Mouse (Mus musculus) ZHBTc4 (cell line): ENCODE measurements around the gene Chmp5.
A peak's percentile ranks its signal among the peaks of the same experiment; 100 is the strongest.
"Not testable (repeated sequence)": the region's sequence is repeated elsewhere in the genome, so short reads cannot be mapped to it uniquely, and the experiment has no call there.

Source experiments
- DNase-seq: peaks from one replicate; pipeline ENCODE4 v3.0.0-alpha.2; 2011; ENCODE audit warnings: low read depth, low spot score

Chmp5 gene

DNA sequence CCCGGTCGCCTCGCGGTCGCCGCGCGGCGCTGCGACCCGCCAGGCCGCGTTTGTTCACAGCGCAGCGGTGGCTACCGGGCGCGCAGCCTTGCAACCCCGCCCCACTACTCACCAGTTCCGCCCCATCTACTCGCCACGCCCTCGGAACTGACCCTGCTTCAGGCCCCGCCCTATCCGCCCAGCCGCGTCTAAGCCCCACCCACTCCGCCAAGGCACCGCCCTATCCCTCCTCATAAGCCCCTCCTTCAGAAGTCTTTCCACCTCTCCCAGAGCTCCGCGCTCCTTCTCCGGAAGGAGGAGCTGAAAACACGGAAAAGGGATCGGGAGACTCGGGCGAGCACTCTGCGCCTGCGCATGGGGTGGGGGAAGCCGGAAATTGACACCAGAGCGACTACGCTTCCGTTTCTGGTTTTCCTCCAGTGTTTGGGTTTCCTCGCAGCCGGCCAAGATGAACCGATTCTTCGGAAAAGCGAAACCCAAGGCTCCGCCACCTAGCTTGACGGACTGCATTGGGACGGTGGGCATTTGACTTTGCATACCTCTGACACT lies at the start of gene Chmp5, which contains the start of gene Bag1:
Gene Chmp5, plus strand, starts transcription at position 248 of the 549 bp plus-strand sequence.
Gene Bag1, minus strand, starts transcription at position 135 of the 549 bp plus-strand sequence.
- DNase-seq = peak; percentile 99

DNA sequence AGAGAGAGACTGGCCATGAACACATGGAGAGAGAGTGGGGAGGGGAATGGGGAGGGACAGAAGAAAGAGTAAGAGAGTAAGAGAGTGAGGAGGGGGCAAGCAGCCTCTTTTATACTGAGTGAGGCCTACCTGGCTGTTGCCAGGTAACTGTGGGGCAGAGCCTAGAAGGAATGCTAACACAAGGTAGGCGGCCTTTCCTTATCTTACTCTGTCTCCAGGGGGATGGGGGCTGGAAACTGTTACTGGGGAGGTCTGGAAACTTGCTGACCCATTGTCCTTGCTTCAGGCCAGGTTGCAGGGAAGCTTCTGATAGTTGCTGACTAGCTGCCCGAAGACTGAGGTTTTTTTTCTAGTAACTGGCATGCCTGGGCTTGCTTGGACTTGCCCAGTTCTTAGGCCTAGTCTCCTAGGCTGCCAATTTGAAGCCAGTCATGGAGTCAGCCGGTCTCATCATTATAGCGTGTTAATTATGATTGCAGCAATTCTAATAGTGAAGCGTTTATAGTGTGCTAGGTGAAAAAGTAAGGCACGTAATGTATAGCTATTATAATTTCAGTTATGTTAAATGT lies 49.6 kb upstream of the Chmp5 start:
- peak; percentile 76 for DNase-seq

DNA sequence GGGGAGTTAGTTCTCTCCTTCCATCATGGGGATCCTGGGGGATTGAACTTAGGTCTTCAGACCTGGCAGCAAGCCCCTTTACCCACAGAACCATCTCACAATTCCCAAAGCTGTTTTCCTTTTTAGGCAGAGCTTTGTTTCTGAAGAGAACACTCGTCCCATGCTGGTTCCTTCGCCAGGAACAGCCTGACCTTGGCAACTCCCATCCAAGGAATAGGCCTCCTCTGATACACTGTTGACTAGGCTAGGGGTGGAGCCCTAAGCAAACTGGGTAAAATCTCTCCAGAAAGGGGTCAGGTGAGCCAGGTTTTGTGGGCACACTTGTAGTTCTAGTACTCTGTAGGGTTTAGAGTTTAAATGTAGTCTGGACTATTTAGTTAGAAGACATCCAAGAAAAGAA lies 48.9 kb upstream of the Chmp5 start:
- DNase-seq = peak; percentile 38

- no peak for DNase-seq
These were observed 48.1 kb upstream of the Chmp5 start for GRCm38 (mm10) chr4:40900071-40900470.

GRCm38 (mm10) chr4:40900612-40901011 lies 47.6 kb upstream of the Chmp5 start:
- no peak for DNase-seq

- no peak for DNase-seq
These were observed 41.9 kb upstream of the Chmp5 start for GRCm38 (mm10) chr4:40906298-40906697.

- DNase-seq = peak; percentile 50
These were observed 39.8 kb upstream of the Chmp5 start for GRCm38 (mm10) chr4:40908261-40908969.

DNA sequence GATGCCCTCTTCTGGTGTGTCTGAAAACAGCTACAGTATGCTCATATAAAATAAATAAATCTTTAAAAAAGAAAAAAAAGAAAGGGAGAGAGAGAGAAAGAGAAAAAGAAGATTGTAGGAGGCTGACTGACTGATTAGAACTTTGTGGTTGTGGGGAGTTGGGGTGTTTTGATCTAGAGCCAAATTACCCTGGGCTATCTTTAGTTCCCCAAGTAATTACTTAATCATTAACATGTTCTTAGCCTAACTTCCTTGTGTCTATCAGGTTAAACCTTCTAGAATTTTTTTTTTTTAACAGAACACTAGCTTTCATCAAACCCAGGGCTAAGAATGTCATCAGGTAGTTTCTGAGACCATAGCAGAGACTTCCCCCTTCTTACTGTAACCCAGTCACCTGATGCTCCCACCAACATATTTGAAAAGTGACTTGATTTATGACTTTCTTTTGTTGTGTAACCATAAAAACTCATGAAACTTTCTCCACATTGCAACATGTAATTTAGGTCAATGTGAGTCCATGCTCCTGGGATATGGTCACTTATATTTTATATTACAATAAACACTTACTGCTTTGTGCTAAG lies 33.8 kb upstream of the Chmp5 start:
- DNase-seq = no peak

GRCm38 (mm10) chr4:40915947-40916346 lies 32.3 kb upstream of the Chmp5 start:
- DNase-seq = no peak

GRCm38 (mm10) chr4:40916592-40917155 lies 31.5 kb upstream of the Chmp5 start:
- DNase-seq = peak; percentile 77

DNA sequence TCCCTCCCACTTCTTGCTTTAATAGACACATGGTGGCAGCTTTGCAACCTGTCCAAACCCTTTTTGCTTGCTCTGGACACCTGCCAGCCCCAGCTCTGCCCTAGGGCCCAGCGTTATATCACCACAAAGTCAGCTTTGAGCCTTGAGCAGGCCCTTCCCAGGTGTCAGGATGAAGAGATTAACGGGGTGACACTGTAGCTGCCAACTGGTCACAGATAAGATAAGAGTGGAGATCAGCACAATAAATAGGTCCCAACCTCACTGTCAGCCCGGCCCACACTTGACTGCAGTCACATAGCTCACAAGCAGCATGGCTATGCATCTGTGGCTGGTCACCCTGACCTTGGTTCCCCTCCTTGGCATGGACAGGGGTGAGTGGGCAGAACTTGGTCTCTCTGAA lies 28.4 kb upstream of the Chmp5 start, which contains the start of gene Spink4:
Gene Spink4, plus strand, starts transcription at position 268 of the 400 bp plus-strand sequence.
- DNase-seq = no peak

DNA sequence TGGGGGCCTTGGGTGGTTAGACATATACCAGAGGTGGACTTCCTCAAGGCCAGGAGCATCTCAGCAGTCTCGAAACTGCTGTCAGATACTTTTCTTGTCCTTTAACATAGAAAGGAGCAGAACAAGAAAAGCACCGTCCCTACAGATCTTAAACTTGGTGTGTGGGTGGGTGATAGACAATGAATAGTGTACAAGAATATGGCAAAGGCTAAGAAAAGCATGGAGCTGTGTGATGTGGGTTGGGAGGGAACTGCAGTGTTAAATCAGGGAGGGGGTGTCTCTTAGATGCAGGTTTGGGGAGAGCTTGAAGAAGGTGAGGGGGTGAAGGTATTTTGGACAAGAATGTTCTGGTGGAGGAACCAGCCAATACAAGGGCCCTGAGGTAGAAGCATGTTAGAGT lies 27.6 kb upstream of the Chmp5 start:
- DNase-seq = no peak

DNA sequence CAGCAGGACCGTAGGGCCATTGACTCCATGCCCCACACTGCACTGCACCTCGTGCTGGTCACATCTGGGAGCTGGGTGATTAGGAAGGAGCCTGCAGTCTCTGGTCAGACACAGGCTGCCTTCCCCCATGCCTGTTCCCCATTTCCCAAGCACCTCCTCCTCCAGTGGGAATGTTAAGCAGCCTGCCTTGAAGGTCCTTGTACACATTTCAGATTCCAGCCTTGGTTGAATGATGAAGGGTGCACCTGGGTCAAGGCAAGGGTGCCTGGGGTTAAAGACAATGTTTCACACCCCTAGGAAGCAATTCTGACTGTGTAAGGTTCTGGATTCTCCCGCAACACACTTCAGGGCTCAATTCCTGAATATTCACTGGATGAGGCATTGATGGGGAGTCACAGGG lies 26.9 kb upstream of the Chmp5 start:
- DNase-seq = no peak

GRCm38 (mm10) chr4:40923087-40923651 lies 25.0 kb upstream of the Chmp5 start:
- DNase-seq = peak; percentile 42

GRCm38 (mm10) chr4:40925568-40925967 lies 22.6 kb upstream of the Chmp5 start:
- DNase-seq = no peak

- DNase-seq = no peak
These were observed 19.2 kb upstream of the Chmp5 start for GRCm38 (mm10) chr4:40929046-40929445.

GRCm38 (mm10) chr4:40933694-40934093 lies 14.5 kb upstream of the Chmp5 start:
- peak; percentile 55 for DNase-seq

DNA sequence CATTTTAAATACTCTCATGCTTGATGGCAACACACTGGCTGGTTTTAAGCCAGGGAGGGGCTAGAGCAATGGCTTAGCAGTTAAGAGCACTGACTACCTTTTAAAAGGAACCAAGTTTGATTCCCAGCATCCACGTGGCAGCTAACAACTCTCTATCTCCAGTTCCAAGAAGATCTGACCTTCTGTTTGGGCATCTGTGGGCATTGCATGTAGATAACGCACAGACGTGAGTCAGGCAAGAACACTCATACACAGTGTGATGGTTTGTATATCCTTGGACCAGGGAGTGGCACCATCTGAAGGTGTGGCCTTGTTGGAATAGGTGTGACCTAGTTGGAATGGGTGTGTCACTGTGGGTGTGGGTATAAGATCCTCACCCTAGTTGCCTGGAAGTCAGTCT lies 13.8 kb upstream of the Chmp5 start:
- DNase-seq = not testable (repeated sequence)

- DNase-seq = no peak
These were observed 11.9 kb upstream of the Chmp5 start for GRCm38 (mm10) chr4:40936175-40936839.

DNA sequence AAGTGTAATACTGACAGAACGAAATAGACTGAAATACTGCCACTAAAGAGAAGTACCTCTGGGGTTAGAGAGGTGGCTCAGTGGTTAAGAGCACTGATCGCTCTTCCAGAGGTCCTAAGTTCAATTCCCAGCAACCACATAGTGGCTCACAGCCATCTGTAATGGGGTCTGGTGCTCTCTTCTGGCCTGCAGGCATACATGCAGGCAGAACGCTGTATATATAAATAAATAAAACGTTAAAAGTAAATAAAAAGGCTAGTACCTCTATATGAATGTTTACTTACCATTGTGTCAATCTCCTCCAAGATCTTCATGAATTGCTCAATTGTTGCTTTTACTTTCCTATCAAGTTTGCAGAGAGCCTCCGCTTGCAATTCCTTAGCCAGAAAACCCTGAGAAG lies 9.4 kb upstream of the Chmp5 start:
- no peak for DNase-seq

DNA sequence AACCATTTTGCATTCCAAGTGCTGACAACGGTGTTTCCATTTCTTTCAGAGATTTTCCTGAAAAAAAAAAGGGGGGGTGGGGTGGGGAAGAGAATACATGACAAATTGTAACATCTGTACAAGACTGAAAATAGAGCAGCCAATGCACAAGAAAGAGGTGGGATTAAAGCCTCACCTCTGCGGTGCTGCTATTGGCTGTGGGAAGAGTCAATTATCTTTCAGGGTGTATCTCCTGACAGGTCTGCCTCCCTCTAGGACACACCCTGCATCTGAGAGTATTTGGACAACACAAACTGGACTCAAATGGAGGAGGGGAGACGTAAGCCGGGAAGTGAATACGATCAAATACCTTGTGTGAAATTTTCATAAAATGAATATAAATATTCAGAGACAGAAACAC lies 4.6 kb upstream of the Chmp5 start:
- DNase-seq = peak; percentile 50
